Mouse (Mus musculus) thymus, adult 2 months (tissue): ENCODE data around the gene Ccser2. TPM values are rescaled to one million over a fixed set of nuclear protein-coding genes. Genes with fewer than 3 reads are reported as not detected.

Experiments
- DNase-seq: peaks from one replicate; pipeline ENCODE4 v3.0.0; 2021
- H3K27ac ChIP-seq: fragments of 200-500 bp; 2 replicates; pipeline ENCODE4 v1.5.1; 2012; ENCODE audit warnings: low read length, control low read depth; ENCODE audit not compliant: control insufficient read depth, insufficient read depth
- H3K27me3 ChIP-seq: fragments of 200-500 bp; 2 replicates; pipeline ENCODE4 v1.6.1; 2012; ENCODE audit warnings: mild to moderate bottlenecking, low read length, moderate library complexity, mixed read lengths; ENCODE audit not compliant: control insufficient read depth, insufficient read depth
- H3K36me3 ChIP-seq: fragments of 200-500 bp; 2 replicates; pipeline ENCODE4 v1.6.1; 2012; ENCODE audit warnings: mild to moderate bottlenecking, low read length, moderate library complexity; ENCODE audit not compliant: control insufficient read depth, insufficient read depth
- H3K4me1 ChIP-seq: fragments of 200-500 bp; replicated peaks from 2 replicates; pipeline ENCODE4 v1.6.1; 2012; ENCODE audit warnings: low read length; ENCODE audit not compliant: control insufficient read depth, insufficient read depth
- H3K4me3 ChIP-seq: fragments of 200-500 bp; 2 replicates; pipeline ENCODE4 v1.5.1; 2012; ENCODE audit warnings: mild to moderate bottlenecking, low read length, control low read depth, moderate library complexity; ENCODE audit not compliant: control insufficient read depth, insufficient read depth
- CTCF ChIP-seq: fragments of 200-500 bp; IDR thresholded peaks from 2 replicates; pipeline ENCODE4 v1.5.1; 2012; ENCODE audit warnings: mild to moderate bottlenecking, control low read depth, low read length, moderate library complexity, borderline replicate concordance; ENCODE audit not compliant: control insufficient read depth, poor library complexity, insufficient read depth; ENCODE audit errors: extremely low read depth
- POLR2A ChIP-seq: fragments of 200-500 bp; IDR thresholded peaks from 2 replicates; pipeline ENCODE4 v1.6.1; 2012; ENCODE audit warnings: mild to moderate bottlenecking, low read length, control low read depth, moderate library complexity; ENCODE audit not compliant: control insufficient read depth, poor library complexity, insufficient read depth; ENCODE audit errors: extremely low read depth
- WGBS: fragments of 180-500 bp; shearing (Covaris S2); methylation state at CpG from one replicate; pipeline ENCODE4 v1.1.7; 2018; 5-methylcytosine and 5-hydroxymethylcytosine counted together
- polyA plus RNA-seq: library from polyadenylated mRNA; depleted of rRNA; stranded (reverse); fragments of >200 nt; gene quantifications from 2 replicates; pipeline ENCODE4 v1.2.3, GENCODE M21; 2012

Gene Ccser2
- polyA plus RNA-seq, 1 experiment: 18.1 TPM

DNA sequence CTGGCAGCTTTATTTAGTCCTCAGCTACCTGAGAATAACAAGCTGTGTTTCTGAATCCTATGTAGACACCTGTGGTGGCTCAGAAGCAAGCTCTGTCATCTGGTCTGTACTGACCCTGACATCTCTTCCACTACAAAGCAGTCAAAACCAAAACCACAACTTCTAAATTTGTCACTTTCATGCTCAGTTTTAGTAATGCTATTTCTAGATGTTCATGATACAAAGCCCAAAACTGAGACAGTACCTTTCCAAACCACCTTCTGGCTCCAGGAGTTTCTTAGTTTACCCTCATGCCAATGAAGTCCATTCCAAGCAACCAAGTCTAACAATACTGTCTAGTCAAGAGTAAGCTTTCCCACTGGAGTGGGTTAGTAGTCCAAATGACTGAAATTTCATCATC lies 36.5 kb downstream of the Ccser2 start:
- no peak for TF ChIP-seq POLR2A
- TF ChIP-seq CTCF: no peak
- no peak overlapping the region for H3K27ac ChIP-seq
- no peak for DNase-seq

DNA sequence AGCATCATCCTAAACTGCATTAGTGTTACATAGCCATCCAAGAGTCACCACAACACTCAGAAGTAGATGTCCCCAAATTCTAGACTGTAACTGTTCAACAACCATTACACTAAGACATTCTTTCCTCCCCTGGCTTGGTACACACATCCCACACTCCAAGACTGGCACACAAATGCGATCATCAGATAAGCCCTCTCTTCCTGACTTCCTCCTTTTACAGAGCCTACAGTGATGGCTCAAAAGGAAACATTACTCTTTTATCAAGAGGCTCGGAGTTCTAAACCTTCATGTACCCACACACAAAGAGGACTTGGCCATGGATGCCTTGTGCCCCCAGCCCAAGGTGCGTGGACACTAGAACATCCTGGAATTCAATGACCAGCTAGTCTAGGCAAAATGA lies 45.2 kb downstream of the Ccser2 start:
- TF ChIP-seq POLR2A: no peak
- no peak for TF ChIP-seq CTCF

More for the DNA sequence above, 36.5 kb downstream of the Ccser2 start:
- Histone ChIP-seq H3K36me3 (peaks cover 2% of the 10 kb centered on the region; the same call in 1 of the 2 replicates), H3K4me1 (no peaks in the 10 kb centered on the region), H3K27me3 (no peaks in the 10 kb centered on the region), H3K4me3 (no peak overlapping the region)

DNA sequence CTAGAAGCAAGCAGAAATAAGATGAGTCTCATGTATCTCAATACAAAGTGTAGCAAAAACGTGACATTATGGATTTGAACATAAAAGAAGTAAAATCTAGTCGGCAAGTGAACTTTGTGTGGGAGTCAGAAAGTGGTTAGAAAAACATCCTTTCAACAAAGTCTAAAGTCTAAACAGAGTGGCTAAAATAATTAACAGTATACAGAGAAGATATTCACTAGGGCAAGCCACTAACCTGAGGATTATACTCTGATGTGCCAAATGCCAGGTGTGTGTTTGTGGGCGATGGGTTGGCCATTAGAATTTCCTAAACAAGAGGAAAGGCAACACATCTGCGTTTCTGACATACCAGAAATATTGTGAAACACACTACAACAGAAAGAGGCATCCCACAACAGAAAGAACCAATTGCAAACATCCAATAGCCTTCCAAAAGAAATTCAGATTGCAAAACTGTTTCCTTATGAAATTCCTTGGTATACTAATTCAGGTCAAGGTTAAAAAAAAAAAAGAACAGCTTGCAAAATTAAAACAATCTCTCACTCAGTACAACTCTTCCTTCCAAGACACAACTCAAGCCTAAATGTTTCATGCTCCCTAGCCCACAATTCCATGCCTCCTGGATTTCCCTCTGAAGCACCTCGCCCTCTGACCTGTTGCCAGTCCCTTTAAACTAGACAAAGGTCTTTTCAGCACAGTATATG lies 47.1 kb downstream of the Ccser2 start:
- no peak for TF ChIP-seq CTCF
- no peak for TF ChIP-seq POLR2A
- DNase-seq: no peak
- Histone ChIP-seq H3K4me1 (no peaks in the 10 kb centered on the region), H3K27ac (no peak overlapping the region), H3K27me3 (no peaks in the 10 kb centered on the region), H3K36me3 (peaks cover 5% of the 10 kb centered on the region; the same call in 1 of the 2 replicates), H3K4me3 (no peak overlapping the region)
- WGBS: 84% methylated on average over 5 of the region's 5 CpGs

More for the DNA sequence above, 45.2 kb downstream of the Ccser2 start:
- 89% methylated on average over 3 of the region's 3 CpGs for WGBS
- DNase-seq: no peak
- H3K27ac ChIP-seq: no peak overlapping the region
- no peaks in the 10 kb centered on the region for H3K27me3 ChIP-seq
- no peaks in the 10 kb centered on the region for H3K4me1 ChIP-seq
- peaks cover 3% of the 10 kb centered on the region; the same call in 1 of the 2 replicates for H3K36me3 ChIP-seq
- H3K4me3 ChIP-seq: no peak overlapping the region

DNA sequence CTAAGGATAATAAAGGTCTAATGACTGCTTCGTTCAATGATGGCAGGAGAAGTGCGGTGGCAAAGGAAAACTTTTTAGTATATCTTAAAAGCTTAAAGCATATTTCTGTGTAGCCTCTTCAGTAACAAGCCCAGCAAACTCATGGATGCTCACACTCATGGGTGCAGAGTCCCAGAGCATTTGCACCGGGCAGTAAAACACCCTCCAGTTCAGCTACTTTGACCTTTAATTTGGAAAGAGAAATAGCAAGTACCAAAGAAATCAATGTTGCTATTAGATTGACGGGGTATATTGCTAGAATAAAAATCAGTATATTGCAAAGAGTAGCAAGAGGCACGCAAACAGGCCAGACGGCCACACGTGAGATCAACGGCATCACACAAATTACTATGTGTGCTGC lies 48.7 kb downstream of the Ccser2 start:
- Histone ChIP-seq H3K4me3 (no peak overlapping the region), H3K4me1 (no peaks in the 10 kb centered on the region), H3K27ac (no peak overlapping the region), H3K36me3 (0 out of 2 replicates have a peak, but pooled peaks cover 5% of the 10 kb centered on the region), H3K27me3 (no peaks in the 10 kb centered on the region)
- WGBS: 96% methylated on average over 8 of the region's 8 CpGs
- TF ChIP-seq POLR2A: no peak
- no peak for TF ChIP-seq CTCF
- no peak for DNase-seq

DNA sequence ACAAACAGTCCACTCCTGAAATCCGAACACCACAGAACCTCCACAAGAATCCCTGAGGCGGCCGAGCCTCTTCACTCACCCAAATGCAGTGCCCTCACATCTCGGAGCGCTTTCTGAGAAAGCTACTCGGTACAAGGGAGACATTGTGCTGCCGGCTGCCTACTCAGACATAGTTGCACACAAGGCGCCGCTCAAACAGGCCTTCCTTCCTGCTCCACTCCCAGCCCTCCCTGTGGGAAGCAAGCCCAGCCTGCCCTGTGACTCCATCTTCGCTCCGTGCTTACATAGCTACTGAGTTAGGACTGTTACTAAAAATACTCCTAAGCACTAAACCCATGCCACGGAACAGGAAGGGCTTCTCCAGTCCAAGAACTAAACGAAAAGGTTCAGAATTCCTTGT lies 49.4 kb downstream of the Ccser2 start:
- Histone ChIP-seq H3K27me3 (no peaks in the 10 kb centered on the region), H3K4me1 (no peaks in the 10 kb centered on the region), H3K4me3 (no peak overlapping the region), H3K27ac (no peak overlapping the region), H3K36me3 (0 out of 2 replicates have a peak, but pooled peaks cover 5% of the 10 kb centered on the region)
- no peak for DNase-seq
- TF ChIP-seq CTCF (no peak), POLR2A (no peak)
- 88% methylated on average over 13 of the region's 13 CpGs for WGBS

DNA sequence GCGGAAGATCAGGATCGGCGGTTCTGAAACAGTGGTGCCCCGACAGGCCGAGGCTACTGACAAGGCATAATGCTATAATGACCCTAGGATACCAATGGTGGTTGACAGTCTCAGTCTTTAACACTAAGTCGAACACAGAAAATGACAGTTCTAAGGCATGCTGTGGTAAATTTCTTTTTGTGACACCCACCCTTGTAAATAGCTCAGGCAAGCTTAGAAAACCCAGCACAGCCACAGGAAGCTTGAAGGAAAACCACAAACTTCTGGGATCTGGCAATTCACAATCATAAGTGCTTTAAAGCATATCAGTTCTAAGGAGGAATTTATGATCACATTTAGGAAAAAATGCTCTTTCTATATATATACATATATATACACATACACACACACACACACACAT lies 53.4 kb downstream of the Ccser2 start:
- Histone ChIP-seq H3K27me3 (no peaks in the 10 kb centered on the region), H3K4me3 (no peak overlapping the region), H3K27ac (no peak overlapping the region), H3K36me3 (0 out of 2 replicates have a peak, but pooled peaks cover 5% of the 10 kb centered on the region), H3K4me1 (no peaks in the 10 kb centered on the region)
- TF ChIP-seq POLR2A: no peak
- TF ChIP-seq CTCF: no peak
- WGBS: 65% methylated on average over 6 of the region's 6 CpGs
- no peak for DNase-seq

DNA sequence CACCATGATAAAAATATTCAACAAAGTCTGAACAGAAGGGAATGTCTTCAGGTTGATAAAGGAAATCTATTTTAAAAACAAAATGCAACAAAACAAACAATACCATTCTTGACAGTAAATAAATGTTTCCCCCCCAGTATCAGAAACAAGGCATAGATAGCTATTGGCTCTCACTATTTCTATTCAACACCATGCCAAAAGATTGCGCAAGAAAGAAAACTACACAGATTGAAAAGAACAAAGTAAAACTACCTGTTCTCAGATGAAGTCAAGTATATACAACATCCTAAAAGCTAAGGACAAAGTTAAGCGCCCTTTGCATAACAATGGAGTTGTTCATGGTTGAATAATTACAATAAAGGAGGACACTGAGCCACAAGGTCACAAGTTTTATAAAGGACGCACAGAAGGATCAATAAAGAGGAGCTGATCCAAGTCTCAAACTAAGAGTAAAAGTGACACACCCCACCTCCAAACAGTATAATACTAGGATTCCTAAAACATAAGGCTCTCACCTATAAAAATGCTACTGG lies 54.0 kb downstream of the Ccser2 start:
- no peaks in the 10 kb centered on the region for H3K4me1 ChIP-seq
- no peak overlapping the region for H3K4me3 ChIP-seq
- no peaks in the 10 kb centered on the region for H3K27me3 ChIP-seq
- TF ChIP-seq POLR2A (no peak), CTCF (no peak)
- WGBS: 96% methylated on average over 3 of the region's 3 CpGs
- H3K36me3 ChIP-seq: 0 out of 2 replicates have a peak, but pooled peaks cover 5% of the 10 kb centered on the region
- no peak overlapping the region for H3K27ac ChIP-seq
- no peak for DNase-seq
